Mouse (Mus musculus) liver, embryonic 11.5 days (tissue): Measurements from ENCODE around the gene Lyrm7. TPM values are rescaled to one million over a fixed set of nuclear protein-coding genes. Genes with fewer than 3 reads are reported as not detected.

Experiments used
- ATAC-seq: fragments of 200-750 bp; cut with Nextera tagmentation; replicated peaks from 2 replicates; pipeline ENCODE4 v1.8.0; 2017; ENCODE audit warnings: moderate number of reproducible peaks, mild to moderate bottlenecking, moderate TSS enrichment, moderate library complexity; ENCODE audit not compliant: low FRiP score
- DNase-seq: peaks from one replicate; pipeline ENCODE4 v3.0.0-alpha.2; 2017; ENCODE audit warnings: low spot score
- H3K27ac ChIP-seq: fragments of 300-500 bp; sonication (generic); 2 replicates; pipeline ENCODE4 v1.5.1; 2014; ENCODE audit warnings: mild to moderate bottlenecking, low read depth, low read length, control low read depth
- H3K27me3 ChIP-seq: fragments of 300-500 bp; sonication (generic); replicated peaks from 2 replicates; pipeline ENCODE4 v1.6.1; 2014; ENCODE audit warnings: low read length, mixed read lengths; ENCODE audit not compliant: control insufficient read depth, insufficient read depth
- H3K36me3 ChIP-seq: fragments of 300-500 bp; sonication (generic); 2 replicates; pipeline ENCODE4 v1.6.1; 2014; ENCODE audit warnings: mild to moderate bottlenecking, low read length, moderate library complexity, mixed read lengths; ENCODE audit not compliant: control insufficient read depth, insufficient read depth
- H3K4me1 ChIP-seq: fragments of 300-500 bp; sonication (generic); replicated peaks from 2 replicates; pipeline ENCODE4 v1.6.1; 2014; ENCODE audit warnings: low read length, mixed read lengths; ENCODE audit not compliant: control insufficient read depth, insufficient read depth
- H3K4me2 ChIP-seq: fragments of 300-500 bp; sonication (generic); 2 replicates; pipeline ENCODE4 v1.6.1; 2014; ENCODE audit warnings: mild to moderate bottlenecking, control low read depth, moderate library complexity
- H3K4me3 ChIP-seq: fragments of 300-500 bp; sonication (generic); 2 replicates; pipeline ENCODE4 v1.5.1; 2014; ENCODE audit warnings: low read depth, low read length, control low read depth
- H3K9ac ChIP-seq: fragments of 300-500 bp; sonication (generic); 2 replicates; pipeline ENCODE4 v1.6.1; 2014; ENCODE audit warnings: low read depth, low read length, control low read depth
- H3K9me3 ChIP-seq: fragments of 300-500 bp; sonication (generic); 2 replicates; pipeline ENCODE4 v1.6.1; 2016; ENCODE audit warnings: low read length, inconsistent platforms, mixed read lengths; ENCODE audit not compliant: control insufficient read depth
- WGBS: fragments of 180-500 bp; shearing (Covaris S2); extraction: QIAGEN DNeasy Blood & Tissue Kit; methylation state at CpG from one replicate; pipeline ENCODE4 v1.1.7; 2014; 5-methylcytosine and 5-hydroxymethylcytosine counted together
- polyA plus RNA-seq: library from polyadenylated mRNA; unstranded; fragments of >200 nt; fragmentation: Nextera tagmentation; extraction: Ambion mirVana; gene quantifications from 2 replicates; pipeline ENCODE4 v1.2.1, GENCODE M21; 2014

Lyrm7 gene
- polyA plus RNA-seq, 1 experiment from 2014 or later: 9.4 TPM

DNA sequence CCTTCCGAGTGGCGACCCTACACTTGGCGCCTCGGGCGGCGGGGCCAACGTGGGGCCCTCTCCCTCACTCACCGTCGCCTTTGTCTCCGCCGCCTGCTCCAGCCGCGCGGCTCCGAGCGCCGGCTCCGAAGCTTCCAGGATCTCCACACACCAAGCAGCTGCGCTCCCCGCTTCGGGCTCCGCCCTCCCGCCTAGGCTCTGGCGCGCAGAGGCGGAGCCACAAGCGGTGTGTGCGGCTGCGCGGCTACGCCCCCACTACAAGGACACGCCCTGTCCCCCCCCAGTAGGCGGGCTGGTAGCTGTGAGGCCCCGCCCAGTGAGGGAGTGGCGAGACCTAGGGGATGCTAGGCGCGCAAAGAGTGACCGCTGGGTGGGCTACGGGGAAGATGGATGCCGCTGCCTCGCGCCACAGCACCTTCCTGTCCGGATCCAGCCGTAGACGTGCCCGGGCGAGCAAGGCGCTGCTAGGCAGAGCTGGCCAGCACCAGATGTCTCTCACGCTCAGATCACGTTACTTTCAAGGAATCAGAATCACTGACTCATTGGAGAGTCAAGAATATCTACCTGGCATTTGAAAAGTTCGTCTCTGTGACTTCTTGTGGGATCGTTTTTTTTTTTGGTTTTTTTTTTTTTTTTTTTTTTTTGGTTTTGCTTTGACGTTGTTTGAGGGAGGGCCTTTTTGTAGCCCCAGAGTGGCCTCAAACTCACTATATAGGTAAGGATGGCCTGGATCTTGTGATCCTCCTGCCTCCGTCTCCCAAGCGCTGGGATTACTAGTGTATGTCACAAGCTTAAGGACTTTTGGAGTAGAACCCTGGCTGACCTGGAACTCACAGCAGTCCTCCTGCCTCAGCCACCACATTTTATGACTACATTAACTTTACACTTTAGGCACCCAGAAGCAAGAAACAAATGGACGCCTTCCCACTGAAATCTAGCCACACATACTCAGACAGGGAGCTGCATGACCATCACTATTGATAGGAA is 72.9 kb downstream of the Lyrm7 start, which contains the start of gene Cdc42se2:
Gene Cdc42se2, minus strand, starts transcription at position 188 of the 987 bp plus-strand sequence.
- Histone ChIP-seq H3K4me3 (peak within 1 kb of the TSS; percentile 94), H3K4me2 (peak within 1 kb of the TSS; percentile 73), H3K27me3 (no peaks in the 10 kb centered on the region), H3K27ac (peak within 1 kb of the TSS; percentile 94), H3K9me3 (no peaks in the 10 kb centered on the region), H3K4me1 (peaks cover 6% of the 10 kb centered on the region; the same call in 1 of the 2 replicates), H3K9ac (peak within 1 kb of the TSS; percentile 91), H3K36me3 (no peaks in the 10 kb centered on the region)
- ATAC-seq (peak; percentile 99), DNase-seq (peak; percentile 98)
- 4% methylated on average over 56 of the region's 56 CpGs for WGBS

DNA sequence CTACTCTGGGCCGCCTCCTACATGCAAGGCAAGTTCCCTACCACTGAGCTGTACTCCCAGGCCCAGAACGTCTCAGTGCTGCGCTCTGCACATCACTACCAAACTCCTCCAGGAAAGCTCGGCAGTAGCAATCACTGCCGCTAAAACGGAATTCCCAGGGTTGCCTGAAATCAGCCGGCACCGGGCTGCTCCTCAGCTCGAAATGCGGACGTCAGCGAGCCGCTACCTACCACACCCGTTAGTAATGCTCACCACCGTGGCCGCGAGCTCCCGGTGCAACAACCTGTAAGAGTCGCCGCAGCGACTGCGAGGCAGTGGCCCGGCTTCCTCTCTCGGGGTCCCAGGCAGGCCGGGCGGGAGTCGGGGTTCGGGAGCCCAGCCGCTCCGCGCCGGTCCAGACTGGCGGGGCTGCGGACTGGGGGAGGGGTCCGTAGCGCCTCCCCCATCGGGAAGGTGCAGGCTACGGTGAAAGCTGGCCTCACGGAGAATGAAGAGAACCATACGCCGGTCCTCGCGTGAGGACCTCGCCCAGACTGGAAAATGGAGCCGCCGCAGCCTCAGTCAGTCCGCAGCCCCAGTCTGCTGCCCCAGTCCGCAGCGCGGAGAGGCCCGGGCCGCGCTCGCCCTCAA is 73.7 kb downstream of the Lyrm7 start:
- DNase-seq (peak; percentile 79), ATAC-seq (peak; percentile 78)
- WGBS: under 1% methylated on average over 52 of the region's 54 CpGs
- Histone ChIP-seq H3K36me3 (no peaks in the 10 kb centered on the region), H3K9ac (peak overlapping the region; percentile 91), H3K4me1 (peaks cover 6% of the 10 kb centered on the region; the same call in 1 of the 2 replicates), H3K4me2 (peak overlapping the region; percentile 73), H3K9me3 (no peaks in the 10 kb centered on the region), H3K27ac (peak overlapping the region; percentile 94), H3K27me3 (no peaks in the 10 kb centered on the region), H3K4me3 (peak overlapping the region; percentile 94)

- H3K36me3 ChIP-seq: no peaks in the 10 kb centered on the region
- 83% methylated on average over 3 of the region's 3 CpGs for WGBS
- peaks cover 6% of the 10 kb centered on the region; the same call in 1 of the 2 replicates for H3K4me1 ChIP-seq
- H3K4me2 ChIP-seq: no peak overlapping the region
- no peak overlapping the region for H3K4me3 ChIP-seq
- no peaks in the 10 kb centered on the region for H3K27me3 ChIP-seq
- ATAC-seq: no peak
- no peak overlapping the region for H3K9ac ChIP-seq
- no peaks in the 10 kb centered on the region for H3K9me3 ChIP-seq
- no peak for DNase-seq
- no peak overlapping the region for H3K27ac ChIP-seq
These were observed 75.2 kb downstream of the Lyrm7 start for GRCm38 (mm10) chr11:54785566-54785965.

DNA sequence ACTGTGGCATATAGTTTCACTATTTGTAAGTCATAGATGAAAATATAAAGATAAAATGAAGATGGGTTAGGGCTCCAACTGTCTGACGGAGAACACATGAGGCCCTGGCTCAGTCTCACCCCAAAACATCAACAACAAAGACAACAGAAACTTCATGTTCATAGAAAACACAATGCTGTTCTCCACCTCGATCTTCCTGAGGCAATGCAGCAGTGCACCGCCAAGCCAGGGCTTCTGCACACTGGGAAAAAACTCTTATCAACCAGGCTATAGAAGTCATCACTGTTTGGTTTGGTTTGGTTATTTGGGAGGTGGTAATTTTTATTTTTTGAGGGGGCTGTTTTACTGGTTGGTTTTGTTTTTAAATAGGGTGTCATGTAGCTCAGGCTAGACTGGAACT is 76.3 kb downstream of the Lyrm7 start:
- Histone ChIP-seq H3K9me3 (no peaks in the 10 kb centered on the region), H3K4me1 (peaks cover 6% of the 10 kb centered on the region; the same call in 1 of the 2 replicates), H3K9ac (no peak overlapping the region), H3K4me2 (no peak overlapping the region), H3K4me3 (no peak overlapping the region), H3K27me3 (no peaks in the 10 kb centered on the region), H3K36me3 (no peaks in the 10 kb centered on the region), H3K27ac (no peak overlapping the region)
- WGBS: 88% methylated on average over 3 of the region's 3 CpGs
- ATAC-seq (no peak), DNase-seq (no peak)

DNA sequence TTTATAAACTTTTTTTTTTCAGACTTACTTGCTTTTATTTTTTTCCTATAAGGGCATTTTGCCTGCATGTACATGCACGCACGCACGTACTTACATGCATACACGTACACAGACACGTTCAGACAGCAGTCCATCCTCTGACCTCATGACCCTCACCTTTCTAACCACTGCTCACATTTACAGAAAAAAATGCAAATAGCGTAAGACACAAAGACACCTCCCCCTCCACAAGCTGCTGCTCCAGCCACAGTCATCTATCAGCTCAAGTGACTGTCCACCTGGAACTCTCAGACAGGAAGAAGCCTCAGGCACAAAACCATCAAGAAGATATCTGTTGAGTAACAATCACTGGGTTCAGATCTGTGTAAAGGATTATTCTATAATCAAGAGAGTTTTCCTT is 78.5 kb downstream of the Lyrm7 start:
- no peak overlapping the region for H3K9ac ChIP-seq
- H3K27ac ChIP-seq: no peak overlapping the region
- no peak overlapping the region for H3K4me2 ChIP-seq
- peaks cover 15% of the 10 kb centered on the region for H3K4me1 ChIP-seq
- H3K36me3 ChIP-seq: no peaks in the 10 kb centered on the region
- no peak for DNase-seq
- H3K4me3 ChIP-seq: no peak overlapping the region
- no peaks in the 10 kb centered on the region for H3K9me3 ChIP-seq
- 82% methylated on average over 6 of the region's 6 CpGs for WGBS
- ATAC-seq: no peak
- no peaks in the 10 kb centered on the region for H3K27me3 ChIP-seq

DNA sequence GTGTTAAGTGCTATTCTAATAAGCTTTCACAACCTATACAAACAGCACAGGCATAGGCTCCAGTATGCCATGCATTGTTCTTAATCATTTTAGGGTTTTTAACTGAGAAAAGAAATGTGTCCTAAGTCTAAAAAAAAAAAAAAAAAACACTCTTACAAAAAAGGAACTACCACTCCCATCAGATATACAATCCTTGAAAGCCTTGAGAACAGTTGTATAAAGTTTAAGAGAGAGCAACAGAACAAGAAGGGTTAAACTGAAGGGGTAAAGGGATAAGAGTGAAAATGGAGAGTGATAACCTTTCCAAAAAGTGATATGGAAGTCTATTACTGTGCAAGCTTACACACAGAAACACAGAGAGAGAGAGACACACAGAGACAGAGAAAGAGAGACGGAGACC is 80.8 kb downstream of the Lyrm7 start:
- Histone ChIP-seq H3K9me3 (no peaks in the 10 kb centered on the region), H3K4me1 (peaks cover 33% of the 10 kb centered on the region), H3K27ac (no peak overlapping the region), H3K9ac (no peak overlapping the region), H3K27me3 (no peaks in the 10 kb centered on the region), H3K36me3 (no peaks in the 10 kb centered on the region), H3K4me3 (no peak overlapping the region), H3K4me2 (no peak overlapping the region)
- DNase-seq (no peak), ATAC-seq (no peak)
- 100% methylated on average over 1 of the region's 1 CpGs for WGBS

DNA sequence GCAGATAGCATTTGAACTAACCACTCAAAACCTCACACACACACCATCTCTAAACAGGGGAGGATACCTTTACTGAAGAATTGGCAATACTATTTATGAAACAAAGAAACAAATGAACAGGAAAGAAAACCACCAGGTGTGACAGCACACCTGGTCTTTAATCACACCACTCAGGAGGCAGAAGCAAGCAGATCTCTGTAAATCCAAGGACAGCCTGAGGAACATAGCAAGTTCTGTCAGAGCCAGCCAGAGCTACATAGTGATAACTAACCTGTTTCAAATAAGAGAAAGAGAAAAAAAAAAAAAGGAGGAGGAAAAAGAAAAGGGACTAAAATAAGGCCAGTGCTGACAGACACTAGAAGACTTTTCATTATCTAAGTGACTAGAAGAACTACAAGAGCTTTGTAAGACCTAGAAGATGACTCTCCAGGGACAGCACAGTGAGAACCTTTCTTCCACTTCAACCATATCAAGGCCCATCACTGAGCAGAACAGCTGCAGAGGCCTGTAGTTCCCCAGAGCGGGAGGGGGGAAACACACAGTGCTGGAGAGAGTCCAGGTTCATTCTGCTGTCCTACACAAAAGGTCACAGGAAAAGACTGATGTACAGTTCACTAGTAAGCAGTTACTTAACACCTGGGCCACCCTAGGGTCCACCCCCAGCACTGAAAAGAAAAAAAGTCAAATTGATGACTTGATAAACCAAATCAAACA is 82.4 kb downstream of the Lyrm7 start:
- no peak overlapping the region for H3K9ac ChIP-seq
- H3K27ac ChIP-seq: no peak overlapping the region
- no peak overlapping the region for H3K4me2 ChIP-seq
- no peaks in the 10 kb centered on the region for H3K36me3 ChIP-seq
- ATAC-seq: no peak; the same call in 1 of the 2 replicates
- H3K4me1 ChIP-seq: peaks cover 42% of the 10 kb centered on the region
- DNase-seq: no peak
- WGBS: 50% methylated on average over 1 of the region's 1 CpGs
- no peaks in the 10 kb centered on the region for H3K9me3 ChIP-seq
- no peaks in the 10 kb centered on the region for H3K27me3 ChIP-seq
- no peak overlapping the region for H3K4me3 ChIP-seq

- peaks cover 42% of the 10 kb centered on the region for H3K4me1 ChIP-seq
These were observed 83.2 kb downstream of the Lyrm7 start for GRCm38 (mm10) chr11:54777387-54778130.

More at GRCm38 (mm10) chr11:54777387-54778130, 83.2 kb downstream of the Lyrm7 start:
- 70% methylated on average over 6 of the region's 6 CpGs for WGBS
- H3K9me3 ChIP-seq: no peaks in the 10 kb centered on the region
- no peak for ATAC-seq
- H3K27me3 ChIP-seq: no peaks in the 10 kb centered on the region
- no peak overlapping the region for H3K9ac ChIP-seq
- H3K4me3 ChIP-seq: no peak overlapping the region
- no peak overlapping the region for H3K27ac ChIP-seq
- H3K36me3 ChIP-seq: no peaks in the 10 kb centered on the region
- H3K4me2 ChIP-seq: no peak overlapping the region
- DNase-seq: no peak
